Mouse (Mus musculus) lung, adult 2 months (tissue): ENCODE measurements around the gene Fsip2.

ENCODE experiments used
- CTCF ChIP-seq: fragments of 200-500 bp; IDR thresholded peaks from 2 replicates; pipeline ENCODE4 v1.5.1; 2011; ENCODE audit warnings: mild to moderate bottlenecking, low read length, control low read depth; ENCODE audit not compliant: insufficient read depth
- POLR2A ChIP-seq: fragments of 200-500 bp; IDR thresholded peaks from 2 replicates; pipeline ENCODE4 v1.6.1; 2011; ENCODE audit warnings: low read depth, mild to moderate bottlenecking, control low read depth, low read length, borderline replicate concordance; ENCODE audit errors: extremely low read depth

DNA sequence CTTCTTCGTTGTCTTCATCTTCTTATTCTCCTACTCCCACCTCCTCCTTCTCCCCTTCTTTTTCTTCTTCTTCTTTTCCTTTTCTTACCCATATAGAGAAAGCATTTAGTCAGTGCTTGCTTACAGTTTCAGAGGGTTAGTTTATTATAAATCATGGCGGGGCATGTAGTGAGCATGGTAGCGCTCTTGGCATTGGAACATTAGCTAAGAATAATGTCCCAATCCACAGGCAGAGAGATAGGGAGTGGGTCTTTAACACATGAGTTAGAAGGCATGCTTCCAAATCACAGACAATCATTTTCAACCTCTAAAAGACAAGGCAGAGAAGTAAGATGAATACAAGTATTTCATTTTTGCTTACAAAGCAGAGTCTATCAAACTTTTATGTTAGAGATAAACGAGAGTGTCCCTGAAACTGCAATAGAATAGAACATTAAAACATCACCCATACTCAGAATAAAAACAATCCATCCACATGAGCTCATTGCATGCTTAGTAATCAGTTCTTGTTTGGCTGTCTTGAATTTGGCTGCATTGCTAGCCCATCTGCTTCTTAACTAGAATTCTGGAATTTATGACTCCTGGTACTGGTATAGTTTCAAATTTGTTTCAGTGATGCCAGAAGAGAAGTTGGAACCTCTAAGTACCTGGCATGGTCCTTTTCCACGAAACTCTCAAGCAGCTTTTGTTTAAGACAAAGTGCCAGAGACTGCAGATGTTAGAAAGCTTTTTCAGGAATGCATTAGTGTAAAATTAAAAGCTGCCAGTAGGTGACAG lies 109.7 kb downstream of the Fsip2 start:
- TF ChIP-seq CTCF (no peak), POLR2A (no peak)
